Mouse (Mus musculus) adrenal gland, adult 2 months (tissue): ENCODE data around the gene Vmn1r177. TPM values are rescaled to one million over a fixed set of nuclear protein-coding genes. Genes with fewer than 3 reads are reported as not detected.
"Not testable (repeated sequence)": the region's sequence is repeated elsewhere in the genome, so short reads cannot be mapped to it uniquely, and the experiment has no call there.

Experiments used
- DNase-seq: peaks from one replicate; pipeline ENCODE4 v3.0.0; 2021
- long read RNA-seq: library from polyadenylated mRNA; stranded (forward); transcript quantifications from one replicate; pipeline ENCODE4 v2.0.0, GENCODE M21; 2021
- polyA plus RNA-seq: library from polyadenylated mRNA; depleted of rRNA; stranded (reverse); fragments of >200 nt; gene quantifications from 2 replicates; pipeline ENCODE4 v1.2.3, GENCODE M21; 2012; rRNA removed
- total RNA-seq, 2 experiments: library from RNA; stranded (reverse); gene quantifications; 2 replicates each; pipeline ENCODE4 v1.2.3; 2021

Vmn1r177 gene
- total RNA-seq = not detected
- polyA plus RNA-seq = not detected in 2 replicates
- long read RNA-seq = 0 reads

DNA sequence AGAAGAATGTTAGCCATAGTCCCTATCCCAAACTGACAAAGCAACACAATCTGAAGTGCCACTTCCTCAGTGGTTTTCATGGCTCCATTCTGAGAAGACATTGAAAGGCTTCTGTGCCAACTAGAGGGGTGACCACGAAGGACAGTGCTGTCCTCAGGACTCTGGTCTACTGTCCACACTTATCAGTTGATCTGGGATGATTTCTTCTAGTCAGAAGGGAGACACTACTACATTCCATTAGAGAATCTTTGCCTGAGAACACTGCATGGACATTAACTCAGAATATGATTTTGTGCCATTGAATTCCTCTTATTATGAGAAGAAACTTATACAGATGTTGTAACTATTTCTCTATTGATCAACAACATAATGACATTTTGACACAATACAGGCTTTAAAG, at the start of gene Vmn1r177:
Vmn1r177 (minus strand) TSS at position 101 of the 400 bp plus-strand sequence.
- DNase-seq = not testable (repeated sequence)

- no peak for DNase-seq
Observed at GRCm38 (mm10) chr7:23891709-23892108, 25.5 kb upstream of the Vmn1r177 start, which contains the start of gene Vmn1r178. Gene Vmn1r178 (plus strand): TSS chr7:23892009.

- not testable (repeated sequence) for DNase-seq
Observed at GRCm38 (mm10) chr7:23876918-23877317, 10.7 kb upstream of the Vmn1r177 start.

GRCm38 (mm10) chr7:23837272-23837671, 29.0 kb downstream of the Vmn1r177 start, which contains the start of gene Vmn1r176:
Gene Vmn1r176 (minus strand): TSS chr7:23837372.
- DNase-seq = not testable (repeated sequence)

Other genes with a start within 250 kb of the Vmn1r177 start
- not detected for gene Vmn1r171, start 235.7 kb downstream of the Vmn1r177 start, total RNA-seq
- gene Vmn1r171, start 235.7 kb downstream of the Vmn1r177 start, polyA plus RNA-seq = not detected in 2 replicates
- gene Vmn1r172, start 208.1 kb downstream of the Vmn1r177 start, total RNA-seq = not detected
- gene Vmn1r172, start 208.1 kb downstream of the Vmn1r177 start, polyA plus RNA-seq = not detected in 2 replicates
- gene Vmn1r173, start 165.7 kb downstream of the Vmn1r177 start, total RNA-seq = not detected
- not detected in 2 replicates for gene Vmn1r173, start 165.7 kb downstream of the Vmn1r177 start, polyA plus RNA-seq
- not detected for gene Vmn1r174, start 114.2 kb downstream of the Vmn1r177 start, total RNA-seq
- gene Vmn1r174, start 114.2 kb downstream of the Vmn1r177 start, polyA plus RNA-seq = not detected in 2 replicates
- not detected for gene Vmn1r175, start 55.8 kb downstream of the Vmn1r177 start, total RNA-seq
- gene Vmn1r175, start 55.8 kb downstream of the Vmn1r177 start, polyA plus RNA-seq = not detected in 2 replicates
- gene Vmn1r176, start 29.1 kb downstream of the Vmn1r177 start, total RNA-seq = not detected
- not detected in 2 replicates for gene Vmn1r176, start 29.1 kb downstream of the Vmn1r177 start, polyA plus RNA-seq
- not detected for gene Vmn1r178, start 25.6 kb upstream of the Vmn1r177 start, total RNA-seq
- not detected in 2 replicates for gene Vmn1r178, start 25.6 kb upstream of the Vmn1r177 start, polyA plus RNA-seq
- not detected for gene Vmn1r179, start 60.5 kb upstream of the Vmn1r177 start, total RNA-seq
- not detected in 2 replicates for gene Vmn1r179, start 60.5 kb upstream of the Vmn1r177 start, polyA plus RNA-seq
- not detected for gene Vmn1r180, start 84.2 kb upstream of the Vmn1r177 start, total RNA-seq
- gene Vmn1r180, start 84.2 kb upstream of the Vmn1r177 start, polyA plus RNA-seq = not detected in 2 replicates
- gene Vmn1r181, start 108.2 kb upstream of the Vmn1r177 start, total RNA-seq = not detected
- not detected in 2 replicates for gene Vmn1r181, start 108.2 kb upstream of the Vmn1r177 start, polyA plus RNA-seq
- not detected for gene V1rd19, start 135.2 kb upstream of the Vmn1r177 start, total RNA-seq
- not detected in 2 replicates for gene V1rd19, start 135.2 kb upstream of the Vmn1r177 start, polyA plus RNA-seq
- not detected for gene Vmn1r183, start 186.8 kb upstream of the Vmn1r177 start, total RNA-seq
- gene Vmn1r183, start 186.8 kb upstream of the Vmn1r177 start, polyA plus RNA-seq = not detected in 2 replicates
- 10 to 100 TPM; 21.7 to 26.3 TPM for gene Zfp180, start 215.5 kb upstream of the Vmn1r177 start, total RNA-seq
- gene Zfp180, start 215.5 kb upstream of the Vmn1r177 start, polyA plus RNA-seq = 11.3 and 17.9 TPM in 2 replicates
- gene Zfp112, start 245.9 kb upstream of the Vmn1r177 start, total RNA-seq = 1 to 10 TPM; 3.1 to 4.1 TPM
- gene Zfp112, start 245.9 kb upstream of the Vmn1r177 start, polyA plus RNA-seq = 1.8 and 2.2 TPM in 2 replicates